Mouse (Mus musculus) retina, adult 2 months (tissue): ENCODE data around the gene Slx4.
"Not testable (repeated sequence)": the region's sequence is repeated elsewhere in the genome, so short reads cannot be mapped to it uniquely, and the experiment has no call there.

ENCODE experiments used
- DNase-seq: peaks from one replicate; pipeline ENCODE4 v3.0.0-alpha.2; 2012; ENCODE audit warnings: low read depth, low spot score

Gene Slx4

GRCm38 (mm10) chr16:4003489-4004398 is at the start of gene Slx4:
Gene Slx4 (minus strand): TSS chr16:4003770.
- DNase-seq, result peak; percentile 92

GRCm38 (mm10) chr16:4052601-4053000 is 49.0 kb upstream of the Slx4 start:
- no peak for DNase-seq

- DNase-seq, result no peak
These were observed 42.0 kb upstream of the Slx4 start for GRCm38 (mm10) chr16:4045524-4045923.

GRCm38 (mm10) chr16:4044093-4044492 is 40.5 kb upstream of the Slx4 start:
- DNase-seq, result no peak

DNA sequence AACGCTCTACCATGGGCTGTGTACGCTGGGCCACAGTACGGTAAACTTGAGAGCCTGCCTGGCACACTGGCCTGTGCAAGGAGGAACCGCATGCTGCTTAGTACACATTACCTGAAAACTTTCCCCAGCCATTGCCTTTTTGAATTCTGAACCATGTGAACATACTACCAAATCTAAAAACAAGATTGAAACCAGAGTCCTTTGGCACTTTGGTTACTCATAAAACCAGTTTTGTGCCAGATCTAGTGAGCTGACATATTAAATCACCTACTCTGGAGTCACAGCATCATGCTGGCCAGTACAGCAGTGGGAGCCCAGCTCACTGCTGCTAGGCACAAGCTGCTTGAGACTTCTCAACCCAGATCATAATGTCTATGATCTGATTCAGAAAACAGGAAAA is 38.1 kb upstream of the Slx4 start:
- no peak for DNase-seq

- no peak for DNase-seq
These were observed 36.6 kb upstream of the Slx4 start for GRCm38 (mm10) chr16:4040206-4040605.

GRCm38 (mm10) chr16:4037690-4038089 is 34.1 kb upstream of the Slx4 start:
- no peak for DNase-seq

- no peak for DNase-seq
These were observed 33.2 kb upstream of the Slx4 start, which contains the start of gene Dnase1 for GRCm38 (mm10) chr16:4036807-4037206. Gene Dnase1 (plus strand): TSS chr16:4036942.

DNA sequence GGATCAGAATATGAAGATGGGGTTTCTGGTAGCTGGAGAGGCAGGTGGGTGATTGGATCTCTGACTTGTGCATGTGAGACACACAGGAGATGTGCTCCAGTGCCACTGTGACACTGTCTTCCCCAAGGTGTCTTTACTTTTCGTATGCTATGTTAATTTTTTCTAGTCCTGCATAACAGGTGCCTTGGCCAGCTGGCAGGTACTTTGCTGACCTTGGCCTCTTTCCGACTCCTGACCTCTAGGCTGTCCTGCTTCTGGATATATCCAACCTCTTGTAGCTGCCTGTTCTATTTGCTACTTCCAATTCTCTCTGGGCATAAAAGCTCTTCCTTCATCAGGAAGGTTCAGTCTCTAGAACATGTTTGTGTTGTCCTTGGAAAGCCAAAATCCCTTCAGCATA is 32.0 kb upstream of the Slx4 start:
- no peak for DNase-seq

DNA sequence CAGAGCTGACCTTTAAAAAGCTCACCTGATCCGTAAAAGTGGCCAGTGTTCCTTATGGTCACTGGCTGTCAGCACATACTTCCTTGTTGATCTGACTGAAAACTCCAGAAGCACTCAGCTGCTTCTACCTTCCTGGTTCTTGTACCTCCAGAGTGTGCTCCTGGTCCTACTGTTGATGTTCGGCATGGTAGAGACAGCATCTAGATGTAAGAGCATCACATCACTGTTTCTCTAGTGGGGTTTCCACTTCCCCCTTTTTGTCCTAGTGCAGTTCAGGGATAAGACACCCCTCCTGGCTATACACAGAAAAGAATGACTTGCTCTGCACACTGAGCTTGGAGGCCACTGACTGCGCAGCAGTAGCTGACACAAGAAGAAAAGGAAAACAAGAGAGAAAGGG is 30.9 kb upstream of the Slx4 start:
- DNase-seq, result no peak

DNA sequence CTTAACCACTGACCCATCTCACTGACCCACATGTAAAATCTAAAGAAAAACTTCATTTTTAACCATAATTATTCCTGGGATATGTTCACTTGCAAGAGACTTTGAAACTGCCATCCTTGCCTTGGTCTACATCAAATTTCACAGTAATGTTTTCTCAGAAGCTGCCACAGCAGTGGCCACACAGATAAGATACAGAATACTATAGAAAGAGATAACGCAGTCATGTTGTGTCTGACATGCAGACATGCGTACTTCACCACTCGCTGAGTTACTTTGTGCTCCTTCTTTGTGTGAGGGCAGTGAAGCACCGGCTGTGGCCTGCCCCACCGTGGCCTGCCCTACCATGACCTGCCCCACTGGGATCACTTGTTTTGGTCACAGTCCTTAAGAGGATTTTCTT is 30.4 kb upstream of the Slx4 start:
- no peak for DNase-seq

GRCm38 (mm10) chr16:4032341-4032748 is 28.8 kb upstream of the Slx4 start:
- DNase-seq, result no peak

DNA sequence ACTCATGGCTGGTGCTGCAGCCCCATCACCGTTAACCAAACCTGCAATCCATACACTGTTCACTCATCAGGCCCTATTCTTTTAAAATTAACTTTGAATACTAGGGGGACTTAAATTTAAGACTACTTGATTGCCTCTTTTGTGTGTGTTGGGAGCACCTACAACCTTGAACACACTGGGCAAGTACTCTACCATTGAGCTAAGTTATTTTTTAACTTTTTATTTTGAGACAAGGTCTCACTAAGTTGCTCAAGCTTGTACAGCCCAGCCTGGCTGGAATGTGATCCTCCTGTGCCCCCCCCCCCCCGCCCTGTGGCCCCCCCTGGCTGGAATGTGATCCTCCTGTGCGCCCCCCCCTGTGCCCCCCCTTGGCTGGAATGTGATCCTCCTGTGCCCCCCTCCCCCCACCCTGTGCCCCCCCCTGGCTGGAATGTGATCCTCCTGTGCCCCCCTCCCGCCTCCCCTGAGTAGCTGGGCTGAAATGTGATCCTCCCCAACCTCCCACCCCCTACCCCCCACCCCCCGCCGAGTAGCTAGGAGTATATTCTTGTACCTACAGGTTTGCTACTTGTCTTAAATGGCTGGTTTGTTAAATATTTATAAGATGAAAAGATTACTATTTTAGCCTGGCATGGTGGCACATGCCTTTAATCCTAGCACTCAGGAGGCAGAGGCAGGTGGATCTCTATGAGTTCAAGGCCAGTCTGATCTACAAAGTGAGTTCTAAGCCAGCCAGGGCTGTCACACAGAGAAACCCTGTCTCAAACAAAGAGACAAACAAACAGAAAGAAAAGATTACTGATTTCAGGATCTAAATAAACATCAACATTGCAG is 28.1 kb upstream of the Slx4 start:
- no peak for DNase-seq

GRCm38 (mm10) chr16:4030501-4030900 is 26.9 kb upstream of the Slx4 start:
- no peak for DNase-seq

GRCm38 (mm10) chr16:4029371-4029841 is 25.8 kb upstream of the Slx4 start:
- no peak for DNase-seq

- no peak for DNase-seq
These were observed 23.6 kb upstream of the Slx4 start for GRCm38 (mm10) chr16:4027211-4027610.

DNA sequence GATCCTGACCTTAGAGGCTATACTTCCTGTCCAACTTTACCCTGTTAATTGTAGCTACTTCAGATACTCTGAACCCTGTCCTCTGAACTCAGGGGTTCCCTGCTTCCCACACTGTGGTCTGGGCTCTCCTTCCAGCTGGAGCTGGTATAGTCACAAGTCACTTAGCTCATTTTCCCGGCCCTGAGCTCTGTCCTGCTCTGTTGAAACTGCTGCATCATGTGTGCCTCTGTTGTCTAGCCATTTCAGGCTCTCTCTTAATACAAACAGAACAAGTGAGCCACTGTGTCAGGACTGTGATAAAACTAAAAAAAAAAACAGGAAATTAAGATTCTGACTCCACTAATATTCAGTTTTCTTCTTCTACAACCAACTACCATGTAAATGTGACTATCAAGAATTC is 23.1 kb upstream of the Slx4 start:
- no peak for DNase-seq

- no peak for DNase-seq
These were observed 19.1 kb upstream of the Slx4 start for GRCm38 (mm10) chr16:4022719-4023118.

DNA sequence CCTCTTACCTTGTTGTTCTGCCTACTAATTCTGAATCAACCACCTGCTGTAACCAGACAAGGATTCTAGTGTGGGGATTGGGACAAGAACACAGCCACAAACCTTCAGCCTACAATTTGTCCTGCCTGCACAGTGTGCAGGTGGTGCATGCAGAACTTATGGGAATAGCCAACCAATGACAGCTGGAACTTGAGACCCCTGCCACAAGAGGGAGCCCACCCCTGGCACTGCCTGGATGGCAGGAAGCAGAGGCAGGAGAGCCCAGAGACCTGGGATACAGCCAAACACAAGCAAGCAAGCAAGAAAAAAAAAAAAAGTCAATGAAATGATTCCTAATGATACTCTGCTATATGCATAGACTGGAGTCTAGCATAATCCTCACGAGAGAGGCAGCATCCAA is 17.7 kb upstream of the Slx4 start:
- DNase-seq, result no peak

GRCm38 (mm10) chr16:4017466-4017865 is 13.9 kb upstream of the Slx4 start:
- DNase-seq, result not testable (repeated sequence)

- not testable (repeated sequence) for DNase-seq
These were observed 13.2 kb upstream of the Slx4 start for GRCm38 (mm10) chr16:4016786-4017185.

- DNase-seq, result no peak
These were observed 10.6 kb upstream of the Slx4 start for GRCm38 (mm10) chr16:4014040-4014668.
